Mouse (Mus musculus) intestine, postnatal 0 days (tissue): Measurements from ENCODE around the gene Stk39. TPM values are rescaled to one million over a fixed set of nuclear protein-coding genes. Genes with fewer than 3 reads are reported as not detected.

Experiments
- ATAC-seq: fragments of 200-750 bp; cut with Nextera tagmentation; 2 replicates; pipeline ENCODE4 v1.8.0; 2017; ENCODE audit warnings: mild to moderate bottlenecking, moderate TSS enrichment, moderate library complexity
- H3K27ac ChIP-seq: fragments of 300-500 bp; sonication (generic); 2 replicates; pipeline ENCODE4 v1.5.1; 2014; ENCODE audit warnings: mild to moderate bottlenecking, low read depth, low read length, moderate library complexity
- H3K27me3 ChIP-seq: fragments of 300-500 bp; sonication (generic); replicated peaks from 2 replicates; pipeline ENCODE4 v1.6.1; 2014; ENCODE audit warnings: low read length, mixed read lengths; ENCODE audit not compliant: control insufficient read depth, insufficient read depth
- H3K36me3 ChIP-seq: fragments of 300-500 bp; sonication (generic); 2 replicates; pipeline ENCODE4 v1.6.1; 2014; ENCODE audit warnings: mild to moderate bottlenecking, moderate library complexity; ENCODE audit not compliant: control insufficient read depth, insufficient read depth
- H3K4me1 ChIP-seq: fragments of 300-500 bp; sonication (generic); replicated peaks from 2 replicates; pipeline ENCODE4 v1.6.1; 2014; ENCODE audit warnings: antibody characterized with exemption, low read length, mixed read lengths; ENCODE audit not compliant: control insufficient read depth, insufficient read depth
- H3K4me2 ChIP-seq: fragments of 300-500 bp; sonication (generic); replicated peaks from 2 replicates; pipeline ENCODE4 v1.6.1; 2014; ENCODE audit warnings: low read depth, mild to moderate bottlenecking, moderate library complexity
- H3K4me3 ChIP-seq: fragments of 300-500 bp; sonication (generic); 2 replicates; pipeline ENCODE4 v1.5.1; 2014; ENCODE audit warnings: low read depth, low read length
- H3K9ac ChIP-seq: fragments of 300-500 bp; sonication (generic); 2 replicates; pipeline ENCODE4 v1.6.1; 2014; ENCODE audit warnings: mild to moderate bottlenecking, low read depth, low read length
- H3K9me3 ChIP-seq: fragments of 300-500 bp; sonication (generic); 2 replicates; pipeline ENCODE4 v1.6.1; 2016; ENCODE audit warnings: mixed run types; ENCODE audit not compliant: control insufficient read depth
- CTCF ChIP-seq: sonication (generic); IDR thresholded peaks from 2 replicates; pipeline ENCODE4 v1.5.1; 2016; ENCODE audit warnings: low read depth, mild to moderate bottlenecking, control low read depth, antibody characterized with exemption, moderate library complexity
- WGBS: fragments of 180-500 bp; shearing (Covaris S2); extraction: QIAGEN DNeasy Blood & Tissue Kit; methylation state at CpG from one replicate; pipeline ENCODE4 v1.1.7; 2014; 5-methylcytosine and 5-hydroxymethylcytosine counted together
- polyA plus RNA-seq: library from polyadenylated mRNA; unstranded; fragments of >200 nt; fragmentation: Nextera tagmentation; extraction: Ambion mirVana; gene quantifications from 2 replicates; pipeline ENCODE4 v1.2.1, GENCODE M21; 2015

The Stk39 gene
- polyA plus RNA-seq, 1 experiment from 2014 or later, result 10.1 TPM

DNA sequence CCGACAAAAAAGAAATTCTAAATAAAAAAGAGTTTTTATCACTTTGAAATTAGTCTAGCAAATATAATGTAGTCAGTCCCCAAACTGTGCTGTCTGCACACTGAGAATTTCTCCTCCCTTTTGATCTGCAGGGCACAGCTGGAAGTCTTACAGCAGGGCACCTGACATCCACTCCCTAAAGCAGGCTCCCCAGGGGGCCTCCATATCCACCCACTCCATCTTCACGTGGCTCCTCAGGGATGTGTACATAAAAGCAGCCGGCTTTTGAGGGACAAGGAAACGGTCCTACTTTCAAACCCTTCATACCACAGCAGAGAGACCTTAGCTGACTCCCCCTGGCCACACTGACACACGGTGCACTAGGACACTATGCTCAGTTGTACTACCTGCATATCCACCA, 180.2 kb downstream of the Stk39 start:
- no peak overlapping the region for H3K9ac ChIP-seq
- WGBS, result 53% methylated on average over 5 of the region's 5 CpGs
- no peaks in the 10 kb centered on the region; the same call in 1 of the 2 replicates for H3K4me1 ChIP-seq
- H3K4me3 ChIP-seq, result no peak overlapping the region
- no peaks in the 10 kb centered on the region for H3K27me3 ChIP-seq
- no peak overlapping the region for H3K4me2 ChIP-seq
- H3K36me3 ChIP-seq, result no peaks in the 10 kb centered on the region
- no peaks in the 10 kb centered on the region for H3K9me3 ChIP-seq
- ATAC-seq, result no peak
- TF ChIP-seq CTCF, result no peak
- H3K27ac ChIP-seq, result no peak overlapping the region

DNA sequence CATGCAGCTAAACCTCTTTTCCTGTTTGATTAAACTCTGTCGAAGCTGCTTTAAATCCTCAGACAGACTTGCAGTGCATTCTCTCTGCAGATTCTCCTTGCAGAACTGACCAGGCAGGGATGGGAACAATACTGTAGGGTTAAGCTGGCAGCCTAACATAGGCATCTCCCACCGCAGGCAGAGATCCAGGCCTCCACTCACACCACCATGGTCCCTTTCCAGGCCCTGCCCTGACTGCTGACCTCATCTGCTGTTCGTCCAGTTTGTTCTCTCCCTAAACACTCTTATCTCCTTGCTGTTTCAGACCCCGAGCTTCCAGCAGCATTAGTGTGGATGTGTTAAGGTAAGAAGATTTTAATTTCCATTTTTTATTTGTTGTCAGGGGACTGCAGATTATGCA, 182.1 kb downstream of the Stk39 start:
- Histone ChIP-seq H3K4me3 (no peak overlapping the region), H3K9ac (no peak overlapping the region), H3K4me1 (no peaks in the 10 kb centered on the region; the same call in 1 of the 2 replicates), H3K4me2 (no peak overlapping the region), H3K27ac (no peak overlapping the region), H3K27me3 (no peaks in the 10 kb centered on the region), H3K36me3 (no peaks in the 10 kb centered on the region), H3K9me3 (no peaks in the 10 kb centered on the region)
- no peak for ATAC-seq
- 43% methylated on average over 4 of the region's 4 CpGs for WGBS
- no peak for TF ChIP-seq CTCF

GRCm38 (mm10) chr2:68289177-68289576, 182.9 kb downstream of the Stk39 start:
- 83% methylated on average over 10 of the region's 10 CpGs for WGBS
- no peaks in the 10 kb centered on the region; the same call in 1 of the 2 replicates for H3K4me1 ChIP-seq
- no peaks in the 10 kb centered on the region for H3K9me3 ChIP-seq
- no peak overlapping the region for H3K4me3 ChIP-seq
- H3K27ac ChIP-seq, result no peak overlapping the region
- H3K27me3 ChIP-seq, result no peaks in the 10 kb centered on the region
- no peak overlapping the region for H3K9ac ChIP-seq
- ATAC-seq, result no peak
- no peaks in the 10 kb centered on the region for H3K36me3 ChIP-seq
- H3K4me2 ChIP-seq, result no peak overlapping the region
- TF ChIP-seq CTCF, result no peak

- WGBS, result 95% methylated on average over 10 of the region's 10 CpGs
- Histone ChIP-seq H3K4me3 (no peak overlapping the region), H3K36me3 (no peaks in the 10 kb centered on the region), H3K4me2 (no peak overlapping the region), H3K27ac (no peak overlapping the region), H3K4me1 (no peaks in the 10 kb centered on the region; the same call in 1 of the 2 replicates), H3K9me3 (no peaks in the 10 kb centered on the region), H3K9ac (no peak overlapping the region), H3K27me3 (no peaks in the 10 kb centered on the region)
- no peak for ATAC-seq
- TF ChIP-seq CTCF, result no peak
Observed at GRCm38 (mm10) chr2:68288106-68288505, 184.0 kb downstream of the Stk39 start.

- Histone ChIP-seq H3K4me1 (no peaks in the 10 kb centered on the region), H3K9me3 (no peaks in the 10 kb centered on the region), H3K9ac (no peak overlapping the region), H3K27ac (no peak overlapping the region), H3K27me3 (no peaks in the 10 kb centered on the region), H3K4me3 (no peak overlapping the region), H3K4me2 (no peak overlapping the region), H3K36me3 (no peaks in the 10 kb centered on the region)
- no peak for ATAC-seq
- no peak for TF ChIP-seq CTCF
- WGBS, result 67% methylated on average over 2 of the region's 2 CpGs
Observed at GRCm38 (mm10) chr2:68284391-68284790, 187.7 kb downstream of the Stk39 start.

DNA sequence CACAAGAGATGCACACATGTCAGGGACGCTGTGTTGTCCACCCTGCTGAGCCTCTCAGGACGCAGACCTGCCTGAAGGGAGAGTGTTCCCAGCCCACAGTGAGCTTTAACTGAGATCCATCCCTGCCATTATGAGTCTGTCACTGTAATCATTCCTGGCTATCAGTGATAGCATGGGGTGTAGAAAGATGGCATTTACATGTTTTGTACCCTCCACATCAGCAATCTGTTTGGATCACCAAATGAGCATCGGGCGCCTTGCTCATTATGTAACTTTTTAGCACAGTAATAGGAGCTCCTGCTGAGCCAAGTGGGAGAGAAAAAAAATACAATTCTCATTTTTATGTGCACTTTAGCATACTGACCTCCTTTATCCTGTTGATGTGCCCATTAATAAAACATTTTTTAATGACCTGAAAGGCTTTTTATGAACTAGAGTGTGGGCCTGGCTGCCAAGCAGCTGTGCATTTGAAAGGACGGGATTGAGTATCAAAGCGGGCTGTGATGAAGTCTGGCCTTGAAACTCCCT, 189.0 kb downstream of the Stk39 start:
- 93% methylated on average over 6 of the region's 6 CpGs for WGBS
- no peak for ATAC-seq

DNA sequence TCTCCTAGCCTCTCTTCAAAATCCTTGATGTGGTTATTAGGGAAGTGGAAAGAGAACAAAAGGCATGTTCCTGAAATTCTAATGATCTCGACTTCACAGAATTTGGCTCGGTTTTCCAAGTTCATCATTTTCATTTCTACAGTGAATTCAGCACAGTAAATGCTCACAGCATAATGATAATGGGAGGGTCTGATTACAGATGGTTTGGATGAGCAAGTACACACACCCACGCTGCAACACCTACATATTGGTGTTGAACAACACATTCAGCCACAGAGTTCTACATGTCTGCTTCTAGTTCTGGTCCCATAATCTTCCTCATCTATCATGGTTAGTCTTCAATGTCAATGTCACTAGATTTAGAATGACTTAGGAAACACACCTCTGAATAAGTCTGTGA, 190.5 kb downstream of the Stk39 start:
- no peak for ATAC-seq
- no peaks in the 10 kb centered on the region for H3K4me1 ChIP-seq
- H3K4me3 ChIP-seq, result no peak overlapping the region
- no peaks in the 10 kb centered on the region for H3K9me3 ChIP-seq
- no peak overlapping the region for H3K27ac ChIP-seq
- 93% methylated on average over 3 of the region's 3 CpGs for WGBS
- no peak overlapping the region for H3K4me2 ChIP-seq
- no peaks in the 10 kb centered on the region for H3K27me3 ChIP-seq
- no peaks in the 10 kb centered on the region for H3K36me3 ChIP-seq
- TF ChIP-seq CTCF, result no peak
- H3K9ac ChIP-seq, result no peak overlapping the region

More for the DNA sequence above, 189.0 kb downstream of the Stk39 start:
- no peaks in the 10 kb centered on the region for H3K27me3 ChIP-seq
- no peak for TF ChIP-seq CTCF
- no peaks in the 10 kb centered on the region for H3K36me3 ChIP-seq
- H3K4me1 ChIP-seq, result no peaks in the 10 kb centered on the region
- H3K9me3 ChIP-seq, result no peaks in the 10 kb centered on the region
- H3K27ac ChIP-seq, result no peak overlapping the region
- H3K9ac ChIP-seq, result no peak overlapping the region
- H3K4me3 ChIP-seq, result no peak overlapping the region
- no peak overlapping the region for H3K4me2 ChIP-seq
